Mouse (Mus musculus): ENCODE results near the gene Gm26657.

Gm26657 gene

DNA sequence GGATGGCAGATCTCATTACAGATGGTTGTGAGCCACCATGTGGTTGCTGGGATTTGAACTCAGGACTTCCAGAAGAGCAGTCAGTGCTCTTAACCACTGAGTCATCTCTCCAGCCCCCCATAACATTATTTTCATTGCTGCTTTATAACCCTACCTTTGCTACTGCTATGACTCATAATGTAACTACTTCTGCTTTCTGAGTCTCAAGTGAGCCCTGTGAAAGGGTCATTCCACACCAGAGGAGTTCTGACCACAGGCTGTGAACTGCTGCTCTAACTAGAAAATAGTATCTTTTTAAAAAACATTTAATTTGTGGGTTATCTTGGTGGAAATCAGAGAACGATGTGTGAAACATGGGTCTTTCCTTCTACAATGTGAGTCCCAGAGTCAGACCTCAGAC lies 17.8 kb downstream of the Gm26657 start:
- DNase-seq (ENCODE audit: low read depth, low spot score), result no peak

- no peak for DNase-seq (ENCODE audit: low read depth, low spot score)
These were observed 28.0 kb downstream of the Gm26657 start for GRCm38 (mm10) chr4:56767861-56768284.

- DNase-seq (ENCODE audit: low read depth, low spot score), result no peak
These were observed 29.0 kb downstream of the Gm26657 start for GRCm38 (mm10) chr4:56768913-56769312.

- DNase-seq (ENCODE audit: low read depth, low spot score), result no peak
These were observed 31.2 kb downstream of the Gm26657 start for GRCm38 (mm10) chr4:56771065-56771464.

All from CD4-positive helper T cell, adult 2 months (primary cell).